Comparison of ENCODE assay signal across 8 mouse cellular contexts in genomic region chr8:10249156-10249555, GRCm38 (mm10).
A peak's percentile ranks its signal among the peaks of the same experiment; 100 is the strongest.
DNase-seq lines count a peak whose midpoint lies in the region; ATAC-seq lines count a peak whose summit lies in the region.

No protein-coding gene starts in this region.

- no peaks in the 10 kb centered on the region for H3K36me3 ChIP-seq in forebrain, embryonic 14.5 days (ENCODE audit: control insufficient read depth, insufficient read depth, low read length)
- H3K36me3 ChIP-seq in liver, embryonic 11.5 days (ENCODE audit: control insufficient read depth, insufficient read depth, low read length) = no peaks in the 10 kb centered on the region

- peak overlapping the region; percentile 16; the same call in 1 of the 2 replicates for H3K4me3 ChIP-seq in forebrain, embryonic 14.5 days (ENCODE audit: low read depth, low read length)
- no peak overlapping the region for H3K4me3 ChIP-seq in liver, embryonic 11.5 days (ENCODE audit: low read depth, low read length)

- no peaks in the 10 kb centered on the region for H3K27me3 ChIP-seq in forebrain, embryonic 14.5 days (replicated peaks; ENCODE audit: control insufficient read depth, insufficient read depth, low read length)
- H3K27me3 ChIP-seq in liver, embryonic 11.5 days (replicated peaks; ENCODE audit: control insufficient read depth, insufficient read depth, low read length) = peaks cover 8% of the 10 kb centered on the region

- no peaks in the 10 kb centered on the region for H3K9me3 ChIP-seq in forebrain, embryonic 14.5 days (replicated peaks; ENCODE audit: control insufficient read depth, low read length)
- no peaks in the 10 kb centered on the region for H3K9me3 ChIP-seq in liver, embryonic 11.5 days (ENCODE audit: control insufficient read depth, low read length)

- H3K9ac ChIP-seq in forebrain, embryonic 14.5 days (ENCODE audit: low read length) = peak overlapping the region; percentile 43; the same call in 1 of the 2 replicates
- H3K9ac ChIP-seq in liver, embryonic 11.5 days (ENCODE audit: low read depth, low read length) = no peak overlapping the region

- peaks cover 6% of the 10 kb centered on the region for H3K4me1 ChIP-seq in forebrain, embryonic 14.5 days (ENCODE audit: control insufficient read depth, insufficient read depth, low read length)
- no peaks in the 10 kb centered on the region for H3K4me1 ChIP-seq in liver, embryonic 11.5 days (replicated peaks; ENCODE audit: control insufficient read depth, insufficient read depth, low read length)

- H3K27ac ChIP-seq in forebrain, embryonic 14.5 days (ENCODE audit: low read depth, low read length) = no peak overlapping the region
- no peak overlapping the region for H3K27ac ChIP-seq in liver, embryonic 11.5 days (ENCODE audit: low read depth, low read length)

- peak overlapping the region; percentile 50 for H3K4me2 ChIP-seq in forebrain, embryonic 14.5 days (ENCODE audit: low read length)
- no peak overlapping the region for H3K4me2 ChIP-seq in liver, embryonic 11.5 days

- peak; percentile 8 to 36 for DNase-seq in layer of hippocampus, postnatal 25 days (ENCODE audit: extremely low spot score in 1 of 2, low spot score in 1 of 2)
- DNase-seq in layer of hippocampus, adult 9-11 months = no peak
- peak; percentile 61 for DNase-seq in forebrain, embryonic 14.5 days (ENCODE audit: low spot score)
- DNase-seq in hindlimb bud, embryonic 11.5 days (ENCODE audit: extremely low spot score, low read depth, low spot score) = peak; percentile 35
- DNase-seq in retina, embryonic 14.5 days (ENCODE audit: low spot score) = peak; percentile 67
- DNase-seq in liver, embryonic 11.5 days (ENCODE audit: low spot score) = no peak
- no peak for DNase-seq in adrenal gland, postnatal 36 days
- no peak for DNase-seq in thymus, postnatal 4 days

- 0% methylated on average over 15 of the region's 15 CpGs for WGBS in forebrain, embryonic 14.5 days
- WGBS in liver, embryonic 11.5 days = 11% methylated on average over 15 of the region's 15 CpGs

- peak; percentile 95 for ATAC-seq in forebrain, embryonic 14.5 days
- no peak for ATAC-seq in liver, embryonic 11.5 days (replicated peaks; ENCODE audit: low FRiP score)

Comparison
In these comparisons a context has a peak if more than half of its experiments do, and no peak if none do; other contexts are left out.
1. DNase-seq: peak in layer of hippocampus, postnatal 25 days (2 of 2), forebrain, embryonic 14.5 days (single experiment), hindlimb bud, embryonic 11.5 days (single experiment) and retina, embryonic 14.5 days (single experiment); none in layer of hippocampus, adult 9-11 months (single experiment), liver, embryonic 11.5 days (single experiment), adrenal gland, postnatal 36 days (0 of 2) and thymus, postnatal 4 days (single experiment).